Mouse (Mus musculus): ENCODE results near the gene Napa.

DNA sequence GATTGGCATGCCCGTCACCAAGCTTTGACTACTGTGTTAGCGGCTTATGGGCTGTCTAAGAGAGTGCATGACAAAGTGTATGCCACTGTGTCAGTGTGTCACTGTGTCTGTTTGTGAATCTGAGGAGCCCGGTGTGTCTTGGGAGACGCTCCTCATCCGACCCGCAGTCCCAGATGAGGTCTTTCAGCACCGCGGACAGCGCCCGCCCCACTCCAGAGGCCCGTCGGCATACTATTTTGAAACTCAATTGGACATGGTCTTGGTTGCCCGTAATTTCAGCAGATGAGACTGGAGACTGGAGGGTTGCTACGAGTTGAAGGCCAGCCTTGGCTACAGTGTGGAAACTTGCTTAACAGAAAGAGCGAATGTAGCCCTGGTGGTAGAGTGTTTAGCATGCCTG, 49.4 kb downstream of the Napa start:
- no peak for TF ChIP-seq POLR2A (IDR thresholded peaks at IDR 0.05; ENCODE audit: borderline replicate concordance, low read depth, low read length)
- no peak for TF ChIP-seq CTCF (IDR thresholded peaks at IDR 0.05; ENCODE audit: low read depth, low read length)
